Mouse (Mus musculus): ENCODE data around the gene Plcb1. TPM values are rescaled to one million over a fixed set of nuclear protein-coding genes. Genes with fewer than 3 reads are reported as not detected.

Gene Plcb1
- polyA plus RNA-seq, 1 experiment from 2014 or later: 10.3 TPM

DNA sequence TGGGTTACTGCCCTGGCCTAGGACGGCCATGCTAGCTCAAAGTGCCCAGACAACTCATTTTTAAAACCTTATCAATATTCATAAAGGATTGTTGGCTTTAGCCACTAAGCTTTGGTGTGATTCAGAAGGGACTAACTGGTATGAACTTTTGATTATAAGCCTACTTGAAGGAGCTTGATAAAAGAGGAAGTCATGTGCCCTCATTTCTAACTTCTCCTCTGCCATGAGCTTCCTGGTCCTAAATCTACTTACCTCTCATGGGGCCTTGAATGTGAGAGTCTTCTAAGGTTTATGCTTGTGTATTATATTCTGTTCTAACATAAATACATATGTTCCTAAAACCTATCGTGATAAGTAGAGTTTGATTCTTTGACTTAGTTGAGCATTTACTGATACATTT is 702.4 kb downstream of the Plcb1 start:
- no peak overlapping the region for H3K4me2 ChIP-seq (replicated peaks)
- no peak overlapping the region for H3K9ac ChIP-seq (replicated peaks)
- H3K27ac ChIP-seq (replicated peaks): no peak overlapping the region
- H3K27me3 ChIP-seq: no peaks in the 10 kb centered on the region
- WGBS: 65% methylated on average over 2 of the region's 2 CpGs
- peaks cover 18% of the 10 kb centered on the region for H3K4me1 ChIP-seq
- H3K36me3 ChIP-seq: no peaks in the 10 kb centered on the region
- no peak overlapping the region for H3K4me3 ChIP-seq
- no peaks in the 10 kb centered on the region for H3K9me3 ChIP-seq
- ATAC-seq (ENCODE audit: low FRiP score, low read depth): no peak

DNA sequence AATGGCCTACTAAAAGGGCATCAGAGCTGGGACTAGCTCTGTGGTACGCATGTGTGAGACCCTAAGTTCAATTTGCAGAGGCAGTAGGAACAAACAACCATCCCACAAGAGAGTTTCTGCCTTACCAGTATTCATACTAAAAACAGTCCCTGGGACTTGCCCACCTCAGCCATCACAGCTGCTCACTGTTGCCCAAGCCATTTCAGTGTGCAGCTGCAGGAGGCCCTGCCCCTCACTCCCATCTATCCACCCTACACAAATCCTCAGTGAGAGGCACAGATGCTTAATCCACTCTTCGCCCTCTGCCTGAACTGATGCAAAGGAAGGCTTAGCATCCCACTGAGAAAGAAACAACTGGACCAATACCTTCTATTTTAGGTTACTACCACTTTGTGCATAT is 703.3 kb downstream of the Plcb1 start:
- peak; percentile 39; the same call in 1 of the 2 replicates for ATAC-seq (ENCODE audit: low FRiP score, low read depth)
- no peak overlapping the region for H3K9ac ChIP-seq (replicated peaks)
- no peaks in the 10 kb centered on the region for H3K9me3 ChIP-seq
- H3K4me2 ChIP-seq (replicated peaks): no peak overlapping the region
- no peak overlapping the region for H3K27ac ChIP-seq (replicated peaks)
- peaks cover 14% of the 10 kb centered on the region for H3K4me1 ChIP-seq
- H3K27me3 ChIP-seq: no peaks in the 10 kb centered on the region
- no peaks in the 10 kb centered on the region for H3K36me3 ChIP-seq
- WGBS: 42% methylated on average over 2 of the region's 2 CpGs
- no peak overlapping the region for H3K4me3 ChIP-seq

DNA sequence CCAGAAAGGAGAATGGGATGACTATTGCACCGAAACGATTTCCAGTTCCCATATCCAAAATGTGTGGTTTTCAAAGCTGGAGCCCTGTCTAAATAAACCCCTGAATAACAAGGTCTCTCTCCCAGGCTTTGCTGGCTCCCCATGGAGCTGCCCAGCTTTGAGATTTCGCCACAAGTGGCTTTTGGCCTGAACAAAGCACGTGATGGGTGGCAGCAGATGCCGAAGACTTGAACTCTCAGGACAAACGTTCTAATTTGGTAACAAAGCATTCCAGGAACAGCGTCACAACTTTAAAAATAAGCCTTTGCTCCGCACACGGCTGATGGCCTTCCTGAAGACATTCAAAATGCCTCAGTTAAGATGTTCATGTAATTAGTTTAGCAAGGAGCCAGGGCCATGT is 706.9 kb downstream of the Plcb1 start:
- no peak overlapping the region for H3K9ac ChIP-seq (replicated peaks)
- peaks cover 3% of the 10 kb centered on the region; the same call in 1 of the 2 replicates for H3K27me3 ChIP-seq
- H3K9me3 ChIP-seq: no peaks in the 10 kb centered on the region
- H3K4me3 ChIP-seq: no peak overlapping the region
- no peak overlapping the region for H3K27ac ChIP-seq (replicated peaks)
- no peak overlapping the region for H3K4me2 ChIP-seq (replicated peaks)
- H3K36me3 ChIP-seq: no peaks in the 10 kb centered on the region
- no peak for ATAC-seq (ENCODE audit: low FRiP score, low read depth)
- WGBS: 68% methylated on average over 9 of the region's 9 CpGs
- peaks cover 8% of the 10 kb centered on the region for H3K4me1 ChIP-seq

DNA sequence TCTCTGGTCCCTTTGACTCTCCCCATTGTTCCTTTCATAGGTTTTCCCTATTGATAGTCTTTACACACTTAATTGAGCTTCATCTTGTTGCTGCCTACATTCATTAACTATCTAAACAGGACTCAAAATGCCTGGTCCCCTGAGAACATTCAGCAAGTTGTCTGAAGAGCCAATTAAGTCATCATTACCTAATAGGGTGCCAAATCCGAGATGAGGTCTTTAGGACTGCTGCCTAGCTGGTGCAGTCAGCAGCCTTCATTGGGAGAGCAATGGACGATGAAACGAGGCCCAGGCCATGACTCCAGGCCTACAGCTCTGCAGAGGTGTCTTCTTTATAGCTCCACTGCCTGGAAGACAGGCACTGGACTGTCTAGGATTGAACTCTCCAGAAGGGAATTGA is 710.7 kb downstream of the Plcb1 start:
- Histone ChIP-seq H3K36me3 (no peaks in the 10 kb centered on the region), H3K4me3 (no peak overlapping the region), H3K9me3 (no peaks in the 10 kb centered on the region), H3K4me2 (replicated peaks) (no peak overlapping the region), H3K9ac (replicated peaks) (no peak overlapping the region), H3K27ac (replicated peaks) (no peak overlapping the region), H3K4me1 (peaks cover 5% of the 10 kb centered on the region; the same call in 1 of the 2 replicates), H3K27me3 (peaks cover 3% of the 10 kb centered on the region; the same call in 1 of the 2 replicates)
- ATAC-seq (ENCODE audit: low FRiP score, low read depth): peak; percentile 54; the same call in 1 of the 2 replicates
- WGBS: 24% methylated on average over 3 of the region's 3 CpGs

DNA sequence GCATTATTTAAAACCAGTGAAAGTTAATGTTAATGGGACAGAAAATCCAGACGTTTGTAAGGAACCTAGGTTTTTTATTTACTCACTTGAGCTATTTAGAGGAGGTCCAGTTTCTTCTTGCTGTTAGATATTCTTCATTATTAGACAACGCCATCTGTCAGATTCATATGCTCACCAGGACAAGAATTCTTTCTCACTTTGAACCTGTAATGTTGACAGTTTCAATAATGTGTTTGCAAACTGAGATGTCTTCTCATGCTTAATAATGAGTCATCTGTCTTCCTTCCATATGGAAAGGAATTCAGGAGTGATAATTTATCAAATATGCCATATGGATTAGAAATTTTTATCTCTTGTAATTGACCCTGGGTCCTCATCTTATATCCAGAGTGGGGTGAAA is 711.4 kb downstream of the Plcb1 start:
- Histone ChIP-seq H3K4me3 (no peak overlapping the region), H3K4me1 (peaks cover 5% of the 10 kb centered on the region; the same call in 1 of the 2 replicates), H3K27me3 (peaks cover 3% of the 10 kb centered on the region; the same call in 1 of the 2 replicates), H3K9ac (replicated peaks) (no peak overlapping the region), H3K4me2 (replicated peaks) (no peak overlapping the region), H3K9me3 (no peaks in the 10 kb centered on the region), H3K36me3 (no peaks in the 10 kb centered on the region), H3K27ac (replicated peaks) (no peak overlapping the region)
- ATAC-seq (ENCODE audit: low FRiP score, low read depth): no peak
- WGBS: 61% methylated on average over 2 of the region's 2 CpGs

DNA sequence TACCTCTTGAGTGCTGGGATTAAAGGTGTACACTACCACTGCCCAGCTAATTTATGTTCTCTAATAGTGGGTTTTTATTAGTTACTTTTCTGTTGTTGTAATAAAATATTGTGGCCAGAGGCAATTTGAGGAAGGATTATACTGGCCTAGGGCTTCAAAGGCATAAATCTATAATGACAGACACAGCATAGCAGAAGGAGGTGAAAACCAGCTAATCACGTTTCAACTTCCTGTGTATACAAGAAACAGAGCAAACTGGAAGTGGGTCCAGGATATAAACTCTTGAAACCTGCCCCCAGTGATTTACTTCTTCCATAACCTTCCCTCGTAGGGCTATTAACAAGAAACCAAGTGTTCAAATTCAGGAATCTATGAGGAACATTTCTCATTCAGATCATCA is 715.0 kb downstream of the Plcb1 start:
- WGBS: 80% methylated on average over 2 of the region's 2 CpGs
- H3K4me1 ChIP-seq: peaks cover 5% of the 10 kb centered on the region; the same call in 1 of the 2 replicates
- H3K27me3 ChIP-seq: no peaks in the 10 kb centered on the region
- H3K9ac ChIP-seq (replicated peaks): no peak overlapping the region
- H3K36me3 ChIP-seq: no peaks in the 10 kb centered on the region
- H3K9me3 ChIP-seq: no peaks in the 10 kb centered on the region
- H3K4me3 ChIP-seq: no peak overlapping the region
- H3K27ac ChIP-seq (replicated peaks): no peak overlapping the region
- no peak overlapping the region for H3K4me2 ChIP-seq (replicated peaks)
- no peak for ATAC-seq (ENCODE audit: low FRiP score, low read depth)

DNA sequence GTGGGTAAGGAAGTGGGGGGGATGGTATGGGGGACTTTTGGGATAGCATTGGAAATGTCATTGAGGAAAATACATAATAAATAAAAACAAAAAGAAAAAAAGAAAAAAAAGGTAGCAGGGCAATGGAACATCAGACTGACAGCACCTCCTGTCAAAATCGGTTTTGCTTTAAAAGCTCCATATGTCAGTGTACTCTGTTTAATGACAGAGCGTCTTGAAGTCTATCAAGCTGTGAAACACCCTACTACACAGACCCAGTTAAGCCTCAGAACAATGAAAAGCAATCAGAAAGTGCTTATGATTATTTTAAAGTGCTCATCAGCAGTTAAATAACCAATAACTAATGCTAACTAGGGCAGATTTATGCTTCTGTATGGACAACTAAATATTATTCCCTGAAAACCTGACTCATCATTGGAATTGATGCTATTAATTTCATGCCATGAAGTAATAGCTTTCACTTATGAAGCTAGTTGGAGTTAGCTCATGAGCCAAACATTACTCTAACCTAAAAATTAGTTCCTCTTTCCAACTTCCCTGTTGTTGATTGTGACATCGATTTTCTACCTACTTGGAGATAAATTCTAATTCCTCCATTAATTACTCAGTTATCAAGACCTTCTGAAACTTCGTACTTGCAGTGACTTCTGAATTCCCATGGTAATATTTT is 717.6 kb downstream of the Plcb1 start:
- Histone ChIP-seq H3K27me3 (no peaks in the 10 kb centered on the region), H3K9me3 (no peaks in the 10 kb centered on the region), H3K9ac (replicated peaks) (no peak overlapping the region), H3K36me3 (no peaks in the 10 kb centered on the region), H3K4me1 (no peaks in the 10 kb centered on the region), H3K4me2 (replicated peaks) (no peak overlapping the region), H3K4me3 (no peak overlapping the region), H3K27ac (replicated peaks) (no peak overlapping the region)
- 86% methylated on average over 4 of the region's 4 CpGs for WGBS
- ATAC-seq (ENCODE audit: low FRiP score, low read depth): no peak

DNA sequence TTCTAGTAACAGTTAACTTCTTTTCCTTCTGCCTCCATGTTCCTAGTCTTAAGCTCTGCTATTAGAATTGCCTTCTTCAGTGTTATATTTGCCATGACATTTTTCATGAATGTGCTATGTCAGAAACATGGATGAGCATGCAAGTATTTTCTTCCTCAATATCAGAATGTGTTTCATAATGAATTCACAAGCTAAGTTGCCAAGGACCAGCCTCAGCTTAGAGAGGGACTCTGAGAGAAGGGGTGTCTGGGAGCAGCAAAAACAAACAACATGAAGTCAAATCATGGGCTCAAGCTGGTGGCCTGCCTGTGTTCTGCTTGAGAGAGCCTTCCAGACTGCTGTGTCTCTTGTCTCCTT is 718.1 kb downstream of the Plcb1 start:
- H3K36me3 ChIP-seq: no peaks in the 10 kb centered on the region
- H3K9me3 ChIP-seq: no peaks in the 10 kb centered on the region
- H3K4me3 ChIP-seq: no peak overlapping the region
- no peak overlapping the region for H3K27ac ChIP-seq (replicated peaks)
- H3K4me1 ChIP-seq: no peaks in the 10 kb centered on the region
- H3K27me3 ChIP-seq: no peaks in the 10 kb centered on the region
- no peak overlapping the region for H3K4me2 ChIP-seq (replicated peaks)
- H3K9ac ChIP-seq (replicated peaks): no peak overlapping the region
- no peak for ATAC-seq (ENCODE audit: low FRiP score, low read depth)

DNA sequence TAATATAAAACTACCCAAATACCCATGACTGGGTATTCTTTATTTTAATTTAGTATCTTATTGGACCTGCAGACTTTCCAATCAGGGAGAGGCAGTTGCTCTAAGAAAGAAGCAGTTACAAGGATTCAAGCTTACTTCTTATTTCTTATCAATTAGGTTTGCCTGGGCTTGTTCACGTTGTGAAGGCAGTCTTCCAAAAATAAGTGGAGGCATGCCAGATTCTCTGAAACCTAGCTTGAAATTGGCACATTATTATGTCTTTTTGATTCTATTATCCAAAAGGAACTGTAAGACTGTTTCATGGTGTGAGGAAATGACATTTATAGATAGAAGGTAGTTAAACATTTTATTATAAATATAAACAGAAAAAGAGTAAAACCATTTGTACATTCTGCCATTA is 721.2 kb downstream of the Plcb1 start:
- Histone ChIP-seq H3K27ac (replicated peaks) (no peak overlapping the region), H3K9ac (replicated peaks) (no peak overlapping the region), H3K4me2 (replicated peaks) (no peak overlapping the region), H3K4me3 (no peak overlapping the region), H3K4me1 (no peaks in the 10 kb centered on the region), H3K36me3 (no peaks in the 10 kb centered on the region), H3K9me3 (no peaks in the 10 kb centered on the region), H3K27me3 (no peaks in the 10 kb centered on the region)
- WGBS: 79% methylated on average over 1 of the region's 1 CpGs
- no peak for ATAC-seq (ENCODE audit: low FRiP score, low read depth)

DNA sequence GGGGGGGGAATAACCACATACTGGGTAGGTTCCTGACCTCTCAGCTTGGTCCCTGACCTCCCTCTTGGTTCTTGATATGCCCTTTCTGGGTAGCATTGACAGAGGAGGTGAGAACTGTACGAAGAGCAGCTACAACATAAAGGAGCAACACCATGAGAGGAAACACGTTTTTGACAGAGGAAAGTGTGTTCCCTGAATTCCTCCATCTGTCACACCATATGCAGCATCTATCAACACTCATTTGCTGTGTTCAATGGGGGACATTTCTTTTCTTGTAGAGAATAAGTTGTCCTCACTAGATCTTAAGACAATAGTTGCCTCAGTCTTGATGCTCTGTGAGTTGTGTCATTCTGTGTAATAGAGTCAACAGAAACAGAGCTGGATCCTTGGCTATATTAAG is 733.1 kb downstream of the Plcb1 start:
- Histone ChIP-seq H3K4me1 (no peaks in the 10 kb centered on the region), H3K27ac (replicated peaks) (no peak overlapping the region), H3K9ac (replicated peaks) (no peak overlapping the region), H3K36me3 (no peaks in the 10 kb centered on the region), H3K4me3 (no peak overlapping the region), H3K4me2 (replicated peaks) (no peak overlapping the region), H3K9me3 (no peaks in the 10 kb centered on the region), H3K27me3 (no peaks in the 10 kb centered on the region)
- ATAC-seq (ENCODE audit: low FRiP score, low read depth): no peak
- 55% methylated on average over 2 of the region's 2 CpGs for WGBS

Other genes starting within 250 kb of the Plcb1 start
- gene Hao1, start 231.7 kb upstream of the Plcb1 start, polyA plus RNA-seq (2016; fragmentation: Nextera tagmentation; extraction: Ambion mirVana): not detected in 2 replicates
- gene Tmx4, start 141.9 kb upstream of the Plcb1 start, polyA plus RNA-seq (2016; fragmentation: Nextera tagmentation; extraction: Ambion mirVana): 71.0 and 83.7 TPM in 2 replicates

All from midbrain, embryonic 12.5 days (tissue).